Mouse (Mus musculus) MN1 (cell line): ENCODE measurements around the gene Ppm1m.

Experiments used
- DNase-seq: peaks from one replicate; pipeline ENCODE4 v3.0.0-alpha.2; 2016; ENCODE audit warnings: low spot score

The Ppm1m gene

GRCm38 (mm10) chr9:106158037-106158491 is 41.5 kb downstream of the Ppm1m start, which contains the start of gene Glyctk:
Gene Glyctk (minus strand): TSS chr9:106158138.
- DNase-seq: no peak

GRCm38 (mm10) chr9:106157623-106157925 is 42.0 kb downstream of the Ppm1m start:
- DNase-seq: no peak

- DNase-seq: no peak
Observed at GRCm38 (mm10) chr9:106156921-106157622, 42.5 kb downstream of the Ppm1m start.

- DNase-seq: peak; percentile 77
Observed at GRCm38 (mm10) chr9:106156419-106156818, 43.1 kb downstream of the Ppm1m start.

- peak; percentile 53 for DNase-seq
Observed at GRCm38 (mm10) chr9:106154106-106154505, 45.4 kb downstream of the Ppm1m start.

- no peak for DNase-seq
Observed at GRCm38 (mm10) chr9:106149399-106149754, 50.2 kb downstream of the Ppm1m start.

GRCm38 (mm10) chr9:106148541-106149398 is 50.8 kb downstream of the Ppm1m start:
- DNase-seq: no peak

GRCm38 (mm10) chr9:106147851-106148431 is 51.6 kb downstream of the Ppm1m start:
- no peak for DNase-seq

GRCm38 (mm10) chr9:106147281-106147680 is 52.3 kb downstream of the Ppm1m start:
- DNase-seq: no peak

GRCm38 (mm10) chr9:106145582-106145981 is 54.0 kb downstream of the Ppm1m start:
- DNase-seq: no peak
